Mouse (Mus musculus): ENCODE measurements around the gene Litaf. TPM values are rescaled to one million over a fixed set of nuclear protein-coding genes. Genes with fewer than 3 reads are reported as not detected.

Gene Litaf
- polyA plus RNA-seq, 1 experiment from 2014 or later, result 94.2 TPM

- no peak for ATAC-seq (ENCODE audit: insufficient read depth, low FRiP score)
- H3K9me3 ChIP-seq (replicated peaks; ENCODE audit: control insufficient read depth, low read length), result 0 out of 2 replicates have a peak, but pooled peaks cover 3% of the 10 kb centered on the region
Observed at GRCm38 (mm10) chr16:10952881-10953280, 113.1 kb downstream of the Litaf start.

GRCm38 (mm10) chr16:10952071-10952470 is 113.9 kb downstream of the Litaf start:
- Histone ChIP-seq H3K4me2 (ENCODE audit: low read depth, low read length) (no peak overlapping the region), H3K27me3 (ENCODE audit: control insufficient read depth, insufficient read depth, low read length) (no peaks in the 10 kb centered on the region), H3K27ac (ENCODE audit: low read length) (no peak overlapping the region), H3K9ac (ENCODE audit: low read length) (no peak overlapping the region), H3K4me1 (ENCODE audit: control insufficient read depth, insufficient read depth, low read length) (no peaks in the 10 kb centered on the region), H3K4me3 (replicated peaks; ENCODE audit: low read length) (no peak overlapping the region), H3K9me3 (replicated peaks; ENCODE audit: control insufficient read depth, low read length) (0 out of 2 replicates have a peak, but pooled peaks cover 3% of the 10 kb centered on the region), H3K36me3 (ENCODE audit: control insufficient read depth, insufficient read depth, low read length) (no peaks in the 10 kb centered on the region)
- 57% methylated on average over 2 of the region's 2 CpGs for WGBS
- ATAC-seq (ENCODE audit: insufficient read depth, low FRiP score), result no peak

More at GRCm38 (mm10) chr16:10952881-10953280, 113.1 kb downstream of the Litaf start:
- WGBS, result 78% methylated on average over 3 of the region's 3 CpGs
- H3K4me3 ChIP-seq (replicated peaks; ENCODE audit: low read length), result no peak overlapping the region
- H3K4me1 ChIP-seq (ENCODE audit: control insufficient read depth, insufficient read depth, low read length), result no peaks in the 10 kb centered on the region
- no peaks in the 10 kb centered on the region for H3K36me3 ChIP-seq (ENCODE audit: control insufficient read depth, insufficient read depth, low read length)
- H3K27me3 ChIP-seq (ENCODE audit: control insufficient read depth, insufficient read depth, low read length), result no peaks in the 10 kb centered on the region
- no peak overlapping the region for H3K4me2 ChIP-seq (ENCODE audit: low read depth, low read length)
- H3K27ac ChIP-seq (ENCODE audit: low read length), result no peak overlapping the region
- no peak overlapping the region for H3K9ac ChIP-seq (ENCODE audit: low read length)

- ATAC-seq (ENCODE audit: insufficient read depth, low FRiP score), result no peak
- 0 out of 2 replicates have a peak, but pooled peaks cover 3% of the 10 kb centered on the region for H3K9me3 ChIP-seq (replicated peaks; ENCODE audit: control insufficient read depth, low read length)
- 14% methylated on average over 3 of the region's 3 CpGs for WGBS
Observed at GRCm38 (mm10) chr16:10951581-10951980, 114.4 kb downstream of the Litaf start.

GRCm38 (mm10) chr16:10950539-10950938 is 115.4 kb downstream of the Litaf start:
- Histone ChIP-seq H3K4me1 (ENCODE audit: control insufficient read depth, insufficient read depth, low read length) (no peaks in the 10 kb centered on the region), H3K27me3 (ENCODE audit: control insufficient read depth, insufficient read depth, low read length) (no peaks in the 10 kb centered on the region), H3K9ac (ENCODE audit: low read length) (no peak overlapping the region), H3K4me3 (replicated peaks; ENCODE audit: low read length) (no peak overlapping the region), H3K9me3 (replicated peaks; ENCODE audit: control insufficient read depth, low read length) (0 out of 2 replicates have a peak, but pooled peaks cover 3% of the 10 kb centered on the region), H3K4me2 (ENCODE audit: low read depth, low read length) (no peak overlapping the region), H3K36me3 (ENCODE audit: control insufficient read depth, insufficient read depth, low read length) (no peaks in the 10 kb centered on the region), H3K27ac (ENCODE audit: low read length) (no peak overlapping the region)
- no peak for ATAC-seq (ENCODE audit: insufficient read depth, low FRiP score)
- 74% methylated on average over 9 of the region's 9 CpGs for WGBS

More at GRCm38 (mm10) chr16:10951581-10951980, 114.4 kb downstream of the Litaf start:
- Histone ChIP-seq H3K27me3 (ENCODE audit: control insufficient read depth, insufficient read depth, low read length) (no peaks in the 10 kb centered on the region), H3K9ac (ENCODE audit: low read length) (no peak overlapping the region), H3K4me1 (ENCODE audit: control insufficient read depth, insufficient read depth, low read length) (no peaks in the 10 kb centered on the region), H3K36me3 (ENCODE audit: control insufficient read depth, insufficient read depth, low read length) (no peaks in the 10 kb centered on the region), H3K4me3 (replicated peaks; ENCODE audit: low read length) (no peak overlapping the region), H3K27ac (ENCODE audit: low read length) (no peak overlapping the region), H3K4me2 (ENCODE audit: low read depth, low read length) (no peak overlapping the region)

GRCm38 (mm10) chr16:10947724-10948123 is 118.2 kb downstream of the Litaf start:
- ATAC-seq (ENCODE audit: insufficient read depth, low FRiP score), result peak; percentile 6; the same call in 1 of the 2 replicates
- no peak overlapping the region for H3K4me3 ChIP-seq (replicated peaks; ENCODE audit: low read length)
- H3K27ac ChIP-seq (ENCODE audit: low read length), result no peak overlapping the region
- no peaks in the 10 kb centered on the region for H3K4me1 ChIP-seq (ENCODE audit: control insufficient read depth, insufficient read depth, low read length)
- H3K9ac ChIP-seq (ENCODE audit: low read length), result no peak overlapping the region
- 18% methylated on average over 3 of the region's 3 CpGs for WGBS
- H3K4me2 ChIP-seq (ENCODE audit: low read depth, low read length), result no peak overlapping the region
- H3K36me3 ChIP-seq (ENCODE audit: control insufficient read depth, insufficient read depth, low read length), result no peaks in the 10 kb centered on the region
- no peaks in the 10 kb centered on the region for H3K27me3 ChIP-seq (ENCODE audit: control insufficient read depth, insufficient read depth, low read length)
- 0 out of 2 replicates have a peak, but pooled peaks cover 3% of the 10 kb centered on the region for H3K9me3 ChIP-seq (replicated peaks; ENCODE audit: control insufficient read depth, low read length)

GRCm38 (mm10) chr16:10945381-10946127 is 120.4 kb downstream of the Litaf start:
- Histone ChIP-seq H3K9ac (ENCODE audit: low read length) (no peak overlapping the region), H3K9me3 (replicated peaks; ENCODE audit: control insufficient read depth, low read length) (0 out of 2 replicates have a peak, but pooled peaks cover 3% of the 10 kb centered on the region), H3K27me3 (ENCODE audit: control insufficient read depth, insufficient read depth, low read length) (no peaks in the 10 kb centered on the region), H3K27ac (ENCODE audit: low read length) (no peak overlapping the region), H3K4me3 (replicated peaks; ENCODE audit: low read length) (no peak overlapping the region), H3K36me3 (ENCODE audit: control insufficient read depth, insufficient read depth, low read length) (no peaks in the 10 kb centered on the region), H3K4me2 (ENCODE audit: low read depth, low read length) (no peak overlapping the region), H3K4me1 (ENCODE audit: control insufficient read depth, insufficient read depth, low read length) (no peaks in the 10 kb centered on the region)
- ATAC-seq (ENCODE audit: insufficient read depth, low FRiP score), result no peak
- 68% methylated on average over 7 of the region's 7 CpGs for WGBS

- no peak overlapping the region for H3K4me3 ChIP-seq (replicated peaks; ENCODE audit: low read length)
- 0 out of 2 replicates have a peak, but pooled peaks cover 2% of the 10 kb centered on the region for H3K9me3 ChIP-seq (replicated peaks; ENCODE audit: control insufficient read depth, low read length)
- 80% methylated on average over 7 of the region's 7 CpGs for WGBS
- no peak for ATAC-seq (ENCODE audit: insufficient read depth, low FRiP score)
- H3K36me3 ChIP-seq (ENCODE audit: control insufficient read depth, insufficient read depth, low read length), result no peaks in the 10 kb centered on the region
- no peak overlapping the region for H3K27ac ChIP-seq (ENCODE audit: low read length)
- H3K27me3 ChIP-seq (ENCODE audit: control insufficient read depth, insufficient read depth, low read length), result no peaks in the 10 kb centered on the region
- no peak overlapping the region for H3K4me2 ChIP-seq (ENCODE audit: low read depth, low read length)
- H3K4me1 ChIP-seq (ENCODE audit: control insufficient read depth, insufficient read depth, low read length), result no peaks in the 10 kb centered on the region
- no peak overlapping the region for H3K9ac ChIP-seq (ENCODE audit: low read length)
Observed at GRCm38 (mm10) chr16:10944545-10944944, 121.4 kb downstream of the Litaf start.

GRCm38 (mm10) chr16:10943257-10943656 is 122.7 kb downstream of the Litaf start:
- 52% methylated on average over 5 of the region's 5 CpGs for WGBS
- ATAC-seq (ENCODE audit: insufficient read depth, low FRiP score), result no peak
- H3K4me1 ChIP-seq (ENCODE audit: control insufficient read depth, insufficient read depth, low read length), result no peaks in the 10 kb centered on the region
- no peaks in the 10 kb centered on the region for H3K9me3 ChIP-seq (replicated peaks; ENCODE audit: control insufficient read depth, low read length)
- H3K27me3 ChIP-seq (ENCODE audit: control insufficient read depth, insufficient read depth, low read length), result no peaks in the 10 kb centered on the region
- no peak overlapping the region for H3K9ac ChIP-seq (ENCODE audit: low read length)
- H3K4me3 ChIP-seq (replicated peaks; ENCODE audit: low read length), result no peak overlapping the region
- H3K36me3 ChIP-seq (ENCODE audit: control insufficient read depth, insufficient read depth, low read length), result no peaks in the 10 kb centered on the region
- no peak overlapping the region for H3K4me2 ChIP-seq (ENCODE audit: low read depth, low read length)
- no peak overlapping the region for H3K27ac ChIP-seq (ENCODE audit: low read length)

GRCm38 (mm10) chr16:10940661-10941060 is 125.3 kb downstream of the Litaf start:
- Histone ChIP-seq H3K4me1 (ENCODE audit: control insufficient read depth, insufficient read depth, low read length) (no peaks in the 10 kb centered on the region), H3K36me3 (ENCODE audit: control insufficient read depth, insufficient read depth, low read length) (no peaks in the 10 kb centered on the region), H3K9me3 (replicated peaks; ENCODE audit: control insufficient read depth, low read length) (no peaks in the 10 kb centered on the region), H3K9ac (ENCODE audit: low read length) (no peak overlapping the region), H3K4me2 (ENCODE audit: low read depth, low read length) (no peak overlapping the region), H3K27me3 (ENCODE audit: control insufficient read depth, insufficient read depth, low read length) (no peaks in the 10 kb centered on the region), H3K27ac (ENCODE audit: low read length) (no peak overlapping the region), H3K4me3 (replicated peaks; ENCODE audit: low read length) (no peak overlapping the region)
- 67% methylated on average over 2 of the region's 2 CpGs for WGBS
- no peak for ATAC-seq (ENCODE audit: insufficient read depth, low FRiP score)

Data from stomach, embryonic 16.5 days (tissue).